Mouse (Mus musculus) heart, adult 2 months (tissue): ENCODE data around the gene Olfr1442.

Experiments used
- CTCF ChIP-seq: fragments of 200-600 bp; IDR thresholded peaks from 2 replicates; pipeline ENCODE4 v1.8.1; 2022; ENCODE audit warnings: antibody characterized with exemption, mild to moderate bottlenecking, moderate library complexity
- EP300 ChIP-seq: fragments of 200-500 bp; IDR thresholded peaks from 2 replicates; pipeline ENCODE4 v1.6.1; 2011; ENCODE audit warnings: low read depth, low read length, control low read depth; ENCODE audit not compliant: insufficient read depth
- POLR2A ChIP-seq: fragments of 200-500 bp; IDR thresholded peaks from 2 replicates; pipeline ENCODE4 v1.6.1; 2011; ENCODE audit warnings: mild to moderate bottlenecking, low read depth, low read length, control low read depth; ENCODE audit not compliant: insufficient read depth

DNA sequence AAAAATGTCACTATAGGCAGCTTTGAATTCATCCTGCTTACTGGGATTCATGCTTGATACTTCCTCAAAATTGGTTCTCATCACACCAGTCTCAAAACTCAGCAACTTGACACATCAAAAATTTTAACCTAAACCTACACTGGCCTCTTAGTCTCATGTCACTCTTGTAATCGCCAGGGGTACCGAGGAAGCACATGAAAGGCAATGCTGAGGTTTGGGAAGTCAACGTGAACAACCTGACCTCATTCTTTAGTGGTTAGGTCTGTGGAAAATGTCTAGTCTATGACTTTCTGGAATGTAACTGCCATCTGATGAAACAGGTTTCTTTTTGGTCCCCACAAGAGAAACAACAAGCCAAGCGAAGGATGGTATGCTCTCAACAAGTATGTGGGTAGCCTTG, 35.3 kb upstream of the Olfr1442 start:
- TF ChIP-seq CTCF = no peak
- TF ChIP-seq EP300 = no peak
- TF ChIP-seq POLR2A = no peak
